Comparison of ENCODE assay signal across 8 mouse cellular contexts in genomic region chr2:157571224-157571832, GRCm38 (mm10). TPM values are rescaled to one million over a fixed set of nuclear protein-coding genes. Genes with fewer than 3 reads are reported as not detected.
A peak's percentile ranks its signal among the peaks of the same experiment; 100 is the strongest.
DNase-seq lines count a peak whose midpoint lies in the region; ATAC-seq and TF ChIP-seq lines count a peak whose summit lies in the region.

Gene Blcap, minus strand, starts transcription at chr2:157571274.

- no peaks in the 10 kb centered on the region for H3K9me3 ChIP-seq in forebrain, embryonic 16.5 days (ENCODE audit: control insufficient read depth, low read length)
- H3K9me3 ChIP-seq in lung, postnatal 0 days (ENCODE audit: low read length), result no peaks in the 10 kb centered on the region

- peak; percentile 26; the same call in 1 of the 2 replicates for ATAC-seq in forebrain, embryonic 16.5 days
- ATAC-seq in lung, postnatal 0 days, result no peak; the same call in 1 of the 2 replicates

- no peak for TF ChIP-seq POLR2A in cerebellum, adult 2 months (IDR thresholded peaks at IDR 0.05; ENCODE audit: borderline replicate concordance, insufficient read depth, low read length)

- H3K27me3 ChIP-seq in cerebellum, adult 2 months (ENCODE audit: control insufficient read depth, insufficient read depth, low read length), result no peaks in the 10 kb centered on the region
- no peaks in the 10 kb centered on the region for H3K27me3 ChIP-seq in forebrain, embryonic 16.5 days (replicated peaks; ENCODE audit: control insufficient read depth, insufficient read depth, low read length)
- H3K27me3 ChIP-seq in lung, postnatal 0 days (replicated peaks; ENCODE audit: insufficient read depth, low read length), result no peaks in the 10 kb centered on the region

- peaks cover 5% of the 10 kb centered on the region for H3K4me1 ChIP-seq in cerebellum, adult 2 months (ENCODE audit: control insufficient read depth, insufficient read depth, low read length)
- peaks cover 8% of the 10 kb centered on the region for H3K4me1 ChIP-seq in forebrain, embryonic 16.5 days (replicated peaks; ENCODE audit: control insufficient read depth, insufficient read depth, low read length)
- H3K4me1 ChIP-seq in lung, postnatal 0 days (ENCODE audit: insufficient read depth, low read depth, low read length), result peaks cover 7% of the 10 kb centered on the region; the same call in 1 of the 2 replicates

- no peak within 1 kb of the TSS for H3K9ac ChIP-seq in forebrain, embryonic 16.5 days (replicated peaks; ENCODE audit: low read depth, low read length)
- H3K9ac ChIP-seq in lung, postnatal 0 days (replicated peaks; ENCODE audit: low read depth), result no peak within 1 kb of the TSS

- TF ChIP-seq EP300 in lung, postnatal 0 days (IDR thresholded peaks at IDR 0.05), result no peak

- no peaks in the 10 kb centered on the region for H3K36me3 ChIP-seq in forebrain, embryonic 16.5 days (ENCODE audit: control insufficient read depth, insufficient read depth)
- H3K36me3 ChIP-seq in lung, postnatal 0 days (ENCODE audit: insufficient read depth, low read length), result no peaks in the 10 kb centered on the region

- DNase-seq in cerebellum, adult 2 months, result peak in 1 of 2 experiments; percentile 63
- DNase-seq in cerebellum, adult 9-11 months, result no peak
- peak; percentile 73 for DNase-seq in brain, adult 2 months (ENCODE audit: low read depth, low spot score)
- DNase-seq in heart, postnatal 36 days, result peak; percentile 61 to 66
- DNase-seq in layer of hippocampus, adult 8-10 months (ENCODE audit: low spot score in 2 of 2), result peak in 1 of 2 experiments; percentile 74
- DNase-seq in lung, postnatal 0 days (ENCODE audit: low spot score), result peak; percentile 82
- peak; percentile 40 for DNase-seq in retina, adult 2 months (ENCODE audit: low read depth, low spot score)

- WGBS in cerebellum, adult 2 months, result 12% methylated on average over 6 of the region's 6 CpGs
- WGBS in forebrain, embryonic 16.5 days, result 7% methylated on average over 6 of the region's 6 CpGs
- 9% methylated on average over 6 of the region's 6 CpGs for WGBS in lung, postnatal 0 days

- no peak within 1 kb of the TSS for H3K27ac ChIP-seq in cerebellum, adult 2 months (ENCODE audit: insufficient read depth, low read length)
- H3K27ac ChIP-seq in forebrain, embryonic 16.5 days (ENCODE audit: low read length), result no peak within 1 kb of the TSS
- H3K27ac ChIP-seq in lung, postnatal 0 days (ENCODE audit: low read length), result no peak within 1 kb of the TSS

- H3K4me2 ChIP-seq in forebrain, embryonic 16.5 days (ENCODE audit: low read length), result no peak within 1 kb of the TSS
- H3K4me2 ChIP-seq in lung, postnatal 0 days (replicated peaks; ENCODE audit: low read depth, low read length), result no peak within 1 kb of the TSS

- peak; percentile 54; the same call in 1 of the 2 replicates for TF ChIP-seq CTCF in cerebellum, adult 2 months (IDR thresholded peaks at IDR 0.05; ENCODE audit: borderline replicate concordance, insufficient read depth, low read depth, low read length)
- TF ChIP-seq CTCF in lung, postnatal 0 days (IDR thresholded peaks at IDR 0.05), result peak; percentile 91

- no peak within 1 kb of the TSS for H3K4me3 ChIP-seq in cerebellum, adult 2 months (replicated peaks; ENCODE audit: insufficient read depth, low read depth, low read length)
- H3K4me3 ChIP-seq in forebrain, embryonic 16.5 days (replicated peaks; ENCODE audit: low read length), result no peak within 1 kb of the TSS
- H3K4me3 ChIP-seq in lung, postnatal 0 days (ENCODE audit: low read depth, low read length), result no peak within 1 kb of the TSS

- intact Hi-C loops in heart, postnatal 36 days (cut with DNase I), result loop anchor here (1.0 to 5.0 kb wide), 5 partner anchors 91 to 364 kb away; no protein-coding TSS in a partner anchor

RNA-seq across cellular contexts. Expression of gene Blcap, which starts in this region (rescaled TPM):
- polyA plus RNA-seq in cerebellum, adult 2 months (2012; rRNA removed), result 124 and 133 TPM in 2 replicates
- 196 and 239 TPM in 2 replicates for polyA plus RNA-seq in forebrain, embryonic 16.5 days (2015; fragmentation: Nextera tagmentation; extraction: Ambion mirVana)
- total RNA-seq in heart, postnatal 36 days (2021), result 10 to 100 TPM; 46.0 to 53.7 TPM
- 100 to 1,000 TPM; 136 to 152 (median 144) TPM for total RNA-seq in layer of hippocampus, adult 8-10 months (2022)
- polyA plus RNA-seq in lung, postnatal 0 days (2015; fragmentation: Nextera tagmentation; extraction: Ambion mirVana), result 59.0 and 68.8 TPM in 2 replicates
